Mouse (Mus musculus) megakaryocyte, adult 5-6 weeks (primary cell): ENCODE measurements around the gene Cpm. TPM values are rescaled to one million over a fixed set of nuclear protein-coding genes. Genes with fewer than 3 reads are reported as not detected.

Source experiments
- ATAC-seq: 2 replicates; pipeline ENCODE4 v1.8.0; 2016; ENCODE audit warnings: mild to moderate bottlenecking, inconsistent platforms; ENCODE audit not compliant: poor library complexity, severe bottlenecking
- total RNA-seq, 2 experiments: library from RNA; stranded (forward) in 1 of 2; stranded (reverse) in 1 of 2; fragments of 153-499, 151-499 nt in 1 of 2; fragments of 221-1000, 200-1000 nt in 1 of 2; gene quantifications; 2 replicates each; pipeline versions ENCODE4 v1.2.3 to v1.2.4; 2015 to 2017

Gene Cpm
- total RNA-seq, 2 experiments from 2014 or later = 0.38 TPM; not detected in 1

DNA sequence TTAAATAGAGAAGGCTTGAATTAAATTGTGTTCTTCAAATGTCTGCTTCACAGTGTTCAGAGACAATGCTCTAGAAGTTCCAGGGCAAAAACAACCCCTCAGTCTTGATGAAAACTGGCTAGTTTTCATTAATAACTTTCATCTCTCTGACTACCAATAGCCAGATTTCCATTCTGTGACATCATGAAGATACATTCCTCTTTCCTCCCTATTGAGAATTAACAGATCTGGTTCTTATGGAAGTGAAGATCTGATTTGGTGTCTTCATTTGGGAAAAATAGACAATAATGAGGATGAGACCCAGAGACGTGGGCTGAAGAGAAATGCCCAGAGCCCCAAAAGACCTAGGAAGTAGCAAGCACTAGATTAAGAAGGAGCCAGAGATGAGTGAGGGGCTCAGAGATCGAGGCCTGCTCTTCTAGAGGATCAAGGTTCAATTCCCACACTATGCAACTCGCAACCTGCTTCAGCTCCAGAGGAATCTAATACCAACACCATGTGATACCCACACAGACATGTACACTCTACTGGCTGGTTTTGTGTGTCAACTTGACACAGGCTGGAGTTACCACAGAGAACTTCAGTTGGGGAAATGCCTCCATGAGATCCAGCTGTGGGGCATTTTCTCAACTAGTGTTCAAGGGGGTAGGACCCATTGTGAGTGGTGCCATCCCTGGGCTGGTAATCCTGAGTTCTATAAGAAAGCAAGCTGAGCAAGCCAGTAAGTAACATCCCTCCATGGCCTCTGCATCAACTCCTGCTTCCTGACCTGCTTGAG is 11.5 kb upstream of the Cpm start:
- no peak for ATAC-seq

DNA sequence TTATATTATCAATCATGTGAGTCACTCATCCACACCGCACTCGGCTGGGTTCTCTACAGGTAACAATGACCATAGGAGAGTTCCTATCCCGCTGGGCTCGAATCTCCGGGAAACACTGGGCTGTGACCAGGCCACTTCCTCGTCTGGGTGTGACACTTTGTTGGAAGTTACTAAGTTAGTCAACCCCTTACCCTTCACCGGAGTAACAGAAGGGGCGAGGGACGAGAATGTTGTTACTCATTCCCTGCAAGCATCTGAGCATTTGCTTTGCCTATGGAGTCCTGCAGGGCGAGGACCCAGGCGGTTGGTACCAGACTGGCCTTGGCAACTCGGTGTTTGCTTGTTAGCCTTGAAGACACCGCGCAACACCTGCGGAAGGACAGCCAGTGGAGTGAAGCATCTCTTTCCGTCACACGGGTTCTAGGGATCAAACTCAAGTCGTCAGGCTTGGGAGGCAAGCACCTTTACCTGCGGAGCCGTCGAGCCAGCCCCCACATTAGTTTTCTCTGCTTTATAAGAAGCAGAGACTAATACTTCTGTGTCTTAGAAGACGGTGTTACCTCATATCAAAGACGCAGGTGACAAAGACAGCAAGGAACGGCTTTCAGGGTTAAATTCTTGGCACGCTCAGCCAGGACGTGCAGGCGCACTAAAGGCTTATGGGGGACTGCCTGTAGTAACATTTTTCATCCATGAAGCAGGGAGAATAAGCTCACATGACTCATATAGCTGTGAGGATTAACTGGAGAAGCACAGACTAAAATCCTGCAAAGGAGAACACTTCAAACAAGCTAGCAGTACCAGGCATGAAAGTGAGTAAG is 10.0 kb upstream of the Cpm start:
- ATAC-seq = no peak

DNA sequence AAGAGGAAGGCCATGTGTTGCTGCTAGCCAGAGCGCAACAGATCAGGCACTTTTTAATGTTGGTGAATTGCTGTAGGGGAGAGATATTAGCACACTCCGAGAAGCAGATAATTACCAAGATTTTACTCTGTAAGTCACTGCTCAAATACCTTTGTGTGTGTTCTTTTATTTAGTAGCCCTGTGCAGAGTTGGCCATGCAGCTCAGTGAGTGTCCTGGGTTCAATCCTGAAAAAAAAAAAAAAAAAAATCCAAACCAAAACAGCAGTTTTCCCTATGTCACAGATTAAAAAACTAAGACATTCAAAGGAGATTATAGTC is 9.5 kb upstream of the Cpm start:
- ATAC-seq = no peak

DNA sequence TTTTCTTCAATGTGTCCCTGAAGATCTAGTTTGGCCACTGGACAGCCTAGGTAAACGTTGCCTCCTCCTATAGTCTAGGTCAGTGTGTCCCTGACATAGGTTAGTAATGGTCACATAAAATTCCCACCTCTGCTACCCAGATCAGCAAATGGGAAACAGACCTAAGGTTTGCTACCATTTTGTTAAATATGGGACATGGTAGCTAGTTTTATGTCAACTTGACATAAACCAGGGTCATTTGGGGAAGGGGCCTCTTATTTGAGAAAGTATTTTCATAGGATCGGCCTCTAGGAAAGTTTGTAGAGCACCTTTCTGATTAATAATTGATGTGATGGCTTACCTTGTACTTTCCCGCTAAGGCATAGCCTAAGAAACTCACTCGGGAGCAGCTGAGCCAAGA is 8.8 kb upstream of the Cpm start:
- no peak for ATAC-seq

DNA sequence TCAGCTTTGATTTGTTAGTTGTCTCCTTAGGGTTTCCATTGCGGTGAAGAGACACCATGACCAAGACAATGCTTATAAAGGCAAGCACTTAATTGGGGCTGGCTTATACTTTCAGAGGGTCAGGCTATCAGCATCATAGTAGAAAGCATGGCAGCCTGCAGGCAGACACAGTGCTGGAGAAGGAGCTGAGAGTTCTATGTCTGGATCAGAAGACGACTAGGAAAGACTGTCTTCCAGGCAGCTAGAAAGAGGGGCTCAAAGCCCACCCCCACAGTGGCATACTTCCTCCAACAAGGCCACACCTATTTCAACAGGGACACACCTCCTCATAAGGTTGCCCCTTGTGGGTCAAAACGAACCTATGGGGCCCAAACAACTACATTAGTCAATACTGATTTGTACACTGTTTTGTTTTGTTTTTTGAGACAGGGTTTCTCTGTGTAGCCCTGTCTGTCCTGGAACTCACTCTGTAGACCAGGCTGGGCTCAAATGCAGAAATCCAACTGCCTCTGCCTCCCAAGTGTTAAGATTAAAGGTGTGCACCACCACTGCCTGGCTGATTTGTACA is 8.3 kb upstream of the Cpm start:
- ATAC-seq = no peak

DNA sequence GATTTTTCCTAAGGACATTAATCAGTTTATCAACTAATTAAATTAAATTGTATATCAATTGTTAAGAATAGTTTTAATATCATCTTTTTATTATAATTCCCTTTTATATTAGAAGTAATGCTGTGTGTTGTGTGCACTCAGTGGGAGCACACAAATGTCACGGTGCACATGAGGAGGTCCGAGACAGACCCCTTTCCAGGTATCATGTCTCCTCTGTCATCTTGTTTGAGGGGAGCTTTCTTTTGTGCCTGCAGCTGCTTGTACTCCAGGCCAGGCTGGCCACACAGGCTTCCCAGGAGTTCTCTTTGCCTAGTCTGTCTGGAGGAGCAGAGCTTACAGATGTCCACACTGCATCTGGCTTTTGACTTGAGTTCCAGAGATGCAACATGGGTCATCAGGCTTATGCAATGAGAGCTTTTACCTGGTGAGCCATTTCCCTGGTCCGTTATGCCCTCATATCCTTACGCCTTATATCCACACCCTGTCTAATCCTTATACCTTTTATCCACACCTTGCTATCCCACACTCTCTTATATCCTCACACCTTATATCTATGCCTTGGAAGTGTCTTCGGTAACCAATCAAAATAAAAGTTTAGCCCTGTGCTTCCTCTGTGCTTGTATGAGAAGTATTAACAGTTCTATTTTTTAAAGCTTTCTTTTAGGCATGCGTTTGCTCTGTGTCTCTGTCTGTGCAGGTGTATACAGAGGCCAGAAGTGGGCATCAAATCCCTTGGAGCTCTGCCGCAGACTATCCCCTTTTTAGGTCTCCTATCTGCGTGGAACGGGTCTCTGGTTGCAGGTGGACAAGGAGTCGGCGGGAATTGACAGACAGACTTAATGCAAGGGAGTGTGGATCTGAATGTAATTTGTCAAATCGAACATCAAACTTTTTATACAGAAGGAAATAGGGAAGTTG is 7.4 kb upstream of the Cpm start:
- no peak for ATAC-seq

DNA sequence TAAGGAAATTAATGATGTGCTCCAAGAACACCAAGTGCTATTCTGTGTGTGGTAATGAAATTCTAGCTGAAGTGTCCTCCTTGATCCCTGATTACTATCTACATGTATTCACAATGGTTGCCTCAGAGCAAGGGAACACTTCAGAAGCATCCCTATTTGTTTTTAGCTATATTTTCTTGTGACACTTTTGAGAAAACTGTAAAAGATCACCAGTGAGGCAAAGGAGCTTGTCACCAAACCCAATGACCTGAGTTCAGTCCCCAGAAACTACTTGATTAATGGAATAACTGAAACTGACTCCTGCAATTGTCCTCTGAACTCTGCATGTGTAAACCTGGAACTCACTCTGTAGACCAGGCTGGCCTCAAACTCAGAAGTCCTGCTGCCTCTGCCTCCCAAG is 5.9 kb upstream of the Cpm start:
- ATAC-seq = no peak

DNA sequence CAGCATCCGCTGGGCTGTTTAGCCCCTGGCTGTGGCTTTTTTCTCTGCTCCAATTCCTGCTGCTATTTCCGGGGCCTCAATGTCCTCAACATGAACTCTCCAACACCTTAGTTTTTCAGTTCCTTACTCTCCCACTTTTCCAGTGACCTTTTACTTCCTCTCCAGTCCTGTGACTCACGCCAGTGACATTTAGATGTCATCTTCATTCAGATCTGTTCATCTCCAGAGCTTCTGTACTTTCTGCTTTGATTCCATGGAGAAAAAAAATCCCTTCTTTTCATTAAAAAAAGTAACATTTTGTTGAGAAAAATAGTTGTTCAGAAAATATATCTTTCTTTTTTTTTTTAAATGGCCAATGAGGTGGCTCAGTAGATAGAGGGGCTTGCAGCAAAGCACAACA is 5.1 kb upstream of the Cpm start:
- ATAC-seq = no peak

DNA sequence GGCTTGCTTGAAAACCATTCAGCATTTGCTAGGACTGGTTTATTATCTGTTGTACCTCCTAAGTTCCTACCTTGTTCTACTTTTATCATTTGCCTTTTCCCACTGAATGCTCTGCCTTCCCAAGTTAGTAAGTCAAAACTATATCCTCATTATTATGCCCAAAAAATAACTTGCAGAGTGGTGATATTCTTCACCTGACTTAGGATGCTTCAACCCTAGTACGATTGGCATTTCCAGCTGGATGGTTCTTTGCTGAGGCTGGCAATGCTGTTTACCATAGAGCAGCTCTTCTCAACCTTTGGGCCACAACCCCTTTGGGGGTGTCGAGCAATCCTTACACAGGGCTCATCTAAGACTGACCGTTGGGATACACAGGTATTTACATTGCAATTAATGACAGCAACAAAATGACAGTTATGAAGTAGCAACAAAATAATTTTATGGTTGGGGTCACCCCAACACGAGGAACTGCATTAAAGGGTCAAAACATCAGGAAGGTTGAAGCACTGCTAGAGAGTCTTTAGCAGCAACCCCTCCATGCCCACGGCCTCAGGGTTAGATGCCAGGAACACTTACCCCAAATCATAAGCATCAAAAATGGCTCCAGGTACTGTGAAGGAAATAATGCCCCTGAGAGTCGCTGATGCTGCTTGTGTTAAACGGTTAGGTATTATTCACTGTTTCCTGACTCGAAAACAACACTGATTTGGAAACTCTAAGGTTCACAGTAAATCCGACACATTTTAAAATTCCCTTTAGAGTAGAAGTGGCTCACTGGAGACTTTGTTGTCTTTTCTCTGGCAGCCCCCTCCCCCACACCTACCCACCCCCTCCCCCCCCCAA is 4.4 kb upstream of the Cpm start:
- no peak for ATAC-seq

DNA sequence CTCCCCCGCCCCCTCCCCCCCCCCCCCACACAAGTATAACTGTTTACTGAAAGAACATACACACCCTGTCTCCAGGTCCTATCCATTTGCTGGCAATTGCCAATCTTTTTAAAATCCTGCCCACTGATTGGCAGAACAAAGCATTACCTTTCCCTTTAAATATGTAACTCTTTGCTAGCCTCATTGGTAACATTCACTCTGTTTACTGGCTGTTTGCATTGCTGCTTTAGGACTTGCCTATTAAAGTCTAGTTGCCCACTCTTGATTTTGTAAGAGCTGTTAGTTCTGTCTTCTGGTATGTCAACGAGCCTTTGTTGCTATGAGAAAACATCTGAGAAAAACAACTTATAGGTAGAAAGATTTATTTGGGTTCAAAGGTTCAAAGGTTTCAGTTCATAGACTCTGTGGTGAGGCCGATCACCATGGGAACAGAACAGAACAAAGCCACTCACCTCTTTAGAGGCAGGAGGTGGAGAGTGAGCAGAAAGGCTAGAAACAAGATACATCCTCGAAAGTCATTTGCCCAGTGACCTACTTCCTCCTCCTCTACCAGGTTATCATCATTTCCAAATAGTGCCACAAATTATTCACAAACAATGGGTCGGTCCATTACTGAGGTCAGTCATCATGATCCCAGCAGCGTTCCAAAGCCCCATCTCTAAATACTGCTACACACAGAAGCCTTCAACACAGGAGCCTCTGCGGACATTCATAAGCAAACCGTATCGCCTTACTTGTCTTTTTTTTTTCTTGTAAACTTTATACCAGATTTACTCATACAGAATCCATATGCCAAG is 3.6 kb upstream of the Cpm start:
- no peak for ATAC-seq

DNA sequence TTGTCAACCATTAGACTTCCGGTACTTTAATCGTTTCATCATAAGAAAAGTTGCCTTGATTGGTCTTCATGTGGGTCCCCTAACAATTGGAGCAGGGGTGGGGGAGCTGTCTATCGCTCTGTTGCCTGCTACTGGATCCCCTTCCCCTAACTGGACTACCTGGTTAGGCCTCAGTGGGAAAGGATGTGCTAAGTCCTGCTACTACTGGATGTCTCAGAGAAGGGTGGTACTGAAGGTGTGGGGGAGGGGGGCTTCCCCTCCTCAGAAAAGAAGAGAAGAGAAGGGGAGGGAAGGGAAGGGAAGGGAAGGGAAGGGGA is 3.0 kb upstream of the Cpm start:
- ATAC-seq = no peak

DNA sequence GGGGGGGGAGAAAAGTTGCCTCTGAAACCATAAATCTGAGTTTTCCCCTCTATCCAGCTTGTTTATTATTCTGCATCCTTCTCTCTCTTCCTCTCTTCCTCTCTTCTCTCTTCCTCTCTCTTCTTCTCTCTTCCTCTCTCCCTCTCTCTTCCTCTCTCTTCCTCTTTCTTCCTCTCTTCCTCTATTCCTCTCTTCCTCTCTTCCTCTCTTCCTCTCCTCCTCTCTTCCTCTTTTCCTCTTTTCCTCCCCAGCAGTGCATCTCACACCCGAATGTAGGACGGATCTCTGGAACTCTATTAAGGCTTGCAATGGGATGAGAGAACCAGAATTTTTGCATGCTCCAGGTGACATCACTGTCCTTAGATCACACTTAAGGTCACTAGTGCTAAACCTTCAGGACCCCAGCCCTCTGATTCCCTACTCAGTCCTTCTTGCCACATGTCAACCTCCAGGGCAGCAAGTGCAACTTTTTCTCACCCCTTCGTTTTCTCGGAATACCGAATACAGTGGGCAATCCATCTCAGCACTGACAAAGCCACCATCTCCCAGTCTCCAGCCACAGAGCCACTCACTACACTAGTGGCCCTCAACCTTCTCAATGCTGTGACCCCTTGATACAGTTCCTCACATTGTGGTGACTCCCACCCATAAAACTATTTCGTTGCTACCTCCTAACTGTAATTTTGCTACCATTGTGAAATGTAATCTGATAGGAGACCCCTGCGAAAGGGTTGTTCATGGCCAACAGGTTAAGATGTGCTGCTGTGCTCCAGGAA is 2.3 kb upstream of the Cpm start:
- ATAC-seq = no peak

DNA sequence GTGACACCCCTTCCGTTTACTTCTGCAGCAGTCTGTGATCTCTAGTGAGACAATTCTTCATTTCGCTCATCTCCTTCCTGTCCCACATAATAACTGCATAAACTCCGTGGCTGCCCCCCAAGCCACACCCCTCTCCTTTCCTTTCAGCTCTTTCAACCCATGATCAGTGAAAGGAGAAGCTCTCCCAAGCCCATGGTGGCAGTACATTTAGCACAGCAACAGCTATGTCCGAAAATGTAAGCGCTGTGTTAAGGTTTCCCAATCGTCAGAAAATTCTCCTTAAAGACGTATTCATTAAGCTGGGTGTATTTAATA is 1.7 kb upstream of the Cpm start:
- ATAC-seq = no peak

DNA sequence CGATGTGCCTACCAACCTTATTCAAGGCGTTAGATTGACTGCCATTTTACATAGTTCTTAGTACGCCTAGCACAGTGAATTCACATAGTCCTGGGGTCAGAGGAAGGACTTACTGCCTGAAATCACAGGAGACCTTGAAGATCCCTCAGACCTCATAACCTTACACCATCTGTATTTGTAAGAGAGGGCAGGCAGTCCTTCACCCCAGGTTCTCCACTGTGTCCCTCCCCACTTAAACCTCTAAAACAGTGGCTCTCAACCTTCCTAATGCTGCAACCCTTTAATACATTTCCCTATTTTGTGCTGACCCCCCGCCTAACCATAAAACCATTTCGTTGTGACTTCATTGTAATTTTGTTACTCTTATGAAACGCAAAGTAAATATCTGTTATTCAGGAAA is 1.4 kb upstream of the Cpm start:
- ATAC-seq = no peak

DNA sequence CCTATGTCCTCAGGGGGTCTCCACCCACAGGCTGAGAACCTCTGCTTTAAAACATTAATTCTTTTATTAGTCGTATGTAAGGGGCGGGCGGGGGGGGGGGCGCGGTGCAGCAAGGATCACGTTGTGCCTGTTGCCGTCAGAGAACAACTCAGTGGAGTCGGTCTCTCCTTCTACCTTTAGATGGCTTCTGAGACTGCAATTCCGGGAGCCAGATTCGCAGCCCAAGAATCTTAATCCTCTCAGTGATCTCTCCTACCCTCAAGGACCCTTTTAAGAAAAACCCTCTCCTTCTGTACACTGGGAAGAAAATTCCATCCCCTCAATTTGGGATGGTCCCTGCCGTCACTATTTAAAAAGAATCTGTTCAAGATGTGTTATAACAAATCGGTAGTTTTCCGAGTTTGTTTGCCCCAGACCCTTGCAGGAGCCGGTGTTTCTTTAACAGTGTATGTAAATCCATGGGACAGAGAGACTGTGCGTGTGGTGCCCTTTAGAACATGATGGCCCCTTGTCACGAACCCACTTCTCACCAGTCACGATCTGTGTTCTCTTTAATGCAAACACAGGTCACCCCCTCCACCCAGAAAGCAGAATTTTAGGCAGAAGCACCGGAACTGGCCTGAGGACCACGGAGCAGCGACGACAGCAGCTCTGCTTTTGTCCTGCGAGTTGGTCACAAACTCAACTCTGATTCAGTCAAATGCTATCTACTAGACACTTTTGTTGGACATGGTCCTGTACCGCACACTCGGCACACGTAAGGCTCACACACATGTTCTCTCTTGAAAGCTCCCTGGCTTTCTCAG is 734 bp upstream of the Cpm start:
- no peak for ATAC-seq

DNA sequence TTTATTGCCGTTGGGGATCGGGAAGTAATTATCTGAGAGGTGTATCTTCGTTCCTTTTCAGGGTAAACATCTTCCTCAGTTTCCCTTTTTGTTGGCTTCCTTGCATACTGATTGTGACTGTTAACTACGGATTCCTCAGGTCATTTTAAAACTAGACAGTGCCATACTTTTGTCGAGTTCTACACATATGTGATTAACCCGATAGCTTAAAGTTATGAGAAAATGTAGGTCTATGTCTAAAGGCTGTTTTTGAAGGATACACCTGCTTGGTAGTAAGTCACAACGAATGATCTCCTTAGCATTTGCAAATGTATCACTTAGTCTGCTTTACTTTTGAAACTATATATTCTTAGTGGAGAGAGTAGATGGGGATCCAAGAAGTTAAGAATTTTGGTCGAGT is 876 bp downstream of the Cpm start:
- no peak for ATAC-seq

DNA sequence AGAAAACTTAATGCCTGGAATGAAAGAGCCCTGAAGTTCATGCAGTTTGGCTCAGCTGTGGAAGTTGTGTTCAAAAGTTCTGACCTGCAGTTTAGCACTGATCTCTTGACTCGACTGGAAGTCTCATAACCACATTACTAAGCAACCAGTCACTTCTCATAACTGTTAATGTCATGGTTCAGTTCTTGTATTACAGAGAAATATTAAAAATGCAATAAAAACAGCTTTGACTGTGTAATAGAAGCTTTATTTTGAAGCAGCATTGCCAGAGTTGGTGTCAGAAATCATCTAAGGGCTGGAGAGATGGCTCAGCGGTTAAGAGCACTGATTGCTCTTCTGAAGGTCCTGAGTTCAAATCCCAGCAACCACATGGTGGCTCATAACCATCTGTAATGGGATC is 1.5 kb downstream of the Cpm start:
- no peak for ATAC-seq

DNA sequence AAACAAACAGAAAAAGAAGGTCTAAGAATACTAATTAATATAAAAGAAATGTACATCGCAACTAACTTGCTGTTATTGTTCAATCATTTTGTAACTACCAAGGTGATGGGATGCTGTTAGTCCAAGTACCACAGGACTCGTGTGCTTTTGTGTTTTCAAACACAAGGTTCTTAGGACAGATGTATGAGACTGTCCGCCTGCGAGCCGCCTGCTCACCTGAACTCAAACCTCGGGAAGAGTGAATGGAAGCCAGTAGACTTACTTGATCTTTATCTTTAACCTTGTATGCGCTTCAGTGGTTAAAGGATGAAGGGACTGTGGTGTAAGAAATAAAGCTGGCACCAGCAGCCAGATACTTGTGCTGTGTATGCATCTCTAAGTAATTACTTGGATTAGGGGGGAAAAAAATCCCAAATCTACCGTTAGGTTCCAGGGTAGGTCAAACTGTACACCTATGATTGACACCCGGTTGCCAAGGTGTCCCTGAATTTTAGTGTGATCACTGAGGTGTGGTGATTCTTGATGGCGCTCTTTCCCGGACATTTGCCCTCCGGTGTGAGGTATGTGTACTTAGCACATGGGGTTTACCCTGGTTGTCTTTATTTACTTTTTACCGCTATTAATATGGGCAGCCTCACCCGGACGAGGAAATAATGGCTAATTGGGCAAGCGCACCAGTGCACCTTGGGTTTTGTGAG is 2.4 kb downstream of the Cpm start:
- ATAC-seq = no peak
